Mouse (Mus musculus) embryonic fibroblast, embryonic 13.5 days (primary cell): ENCODE data around the gene Olfr96.

Experiments used
- CTCF ChIP-seq: IDR thresholded peaks from 2 replicates; pipeline ENCODE4 v1.5.1; 2011; ENCODE audit warnings: mild to moderate bottlenecking, control low read depth, low read length, moderate library complexity, borderline replicate concordance; ENCODE audit not compliant: insufficient read depth
- POLR2A ChIP-seq: IDR thresholded peaks from 2 replicates; pipeline ENCODE4 v1.6.1; 2011; ENCODE audit warnings: low read depth, mild to moderate bottlenecking, control low read depth, low read length, moderate library complexity

DNA sequence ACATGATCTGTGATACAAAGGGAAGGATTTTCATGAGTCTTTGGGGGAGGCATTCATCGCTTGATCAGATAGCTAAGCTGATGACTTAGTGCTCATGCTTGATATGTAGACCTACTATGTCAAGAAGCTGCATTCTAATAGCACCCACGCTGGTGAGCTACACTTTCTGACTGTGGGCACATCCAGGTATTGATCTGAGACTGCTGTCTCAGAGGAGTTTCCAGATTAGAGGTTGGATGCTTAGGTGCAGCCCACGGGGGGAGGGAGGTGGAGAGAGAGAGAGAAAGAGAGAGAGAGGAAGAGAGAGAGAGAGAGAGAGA lies 16.1 kb upstream of the Olfr96 start:
- TF ChIP-seq CTCF (no peak), POLR2A (no peak)
